Mouse (Mus musculus): ENCODE measurements around the gene Iqcg. TPM values are rescaled to one million over a fixed set of nuclear protein-coding genes. Genes with fewer than 3 reads are reported as not detected.

Iqcg gene
- total and polyA plus RNA-seq, 3 experiments = 0.01 to 2.0 (median 1.8) TPM

GRCm38 (mm10) chr16:33053141-33053540, 2.9 kb downstream of the Iqcg start:
- DNase-seq = no peak

- DNase-seq = no peak
Observed at GRCm38 (mm10) chr16:33049809-33050208, 6.2 kb downstream of the Iqcg start.

DNA sequence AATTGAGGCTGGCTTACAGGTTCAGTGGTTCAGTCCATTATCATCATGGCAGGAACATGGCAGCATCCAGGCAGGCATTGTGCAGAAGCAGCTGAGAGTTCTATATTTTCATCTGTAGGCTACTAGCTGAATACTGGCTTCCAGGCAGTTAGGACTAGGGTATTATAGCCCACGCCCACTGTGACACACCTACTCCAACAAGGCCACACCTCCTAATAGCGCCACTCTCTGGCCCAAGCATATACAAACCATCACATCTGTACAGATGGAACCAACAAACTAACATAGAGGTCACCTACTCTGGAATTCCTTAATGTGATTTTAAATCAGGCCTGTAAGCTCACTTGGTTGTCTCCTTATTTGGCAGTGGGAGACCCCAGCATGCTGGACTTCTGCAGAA, 7.3 kb downstream of the Iqcg start:
- DNase-seq = no peak

DNA sequence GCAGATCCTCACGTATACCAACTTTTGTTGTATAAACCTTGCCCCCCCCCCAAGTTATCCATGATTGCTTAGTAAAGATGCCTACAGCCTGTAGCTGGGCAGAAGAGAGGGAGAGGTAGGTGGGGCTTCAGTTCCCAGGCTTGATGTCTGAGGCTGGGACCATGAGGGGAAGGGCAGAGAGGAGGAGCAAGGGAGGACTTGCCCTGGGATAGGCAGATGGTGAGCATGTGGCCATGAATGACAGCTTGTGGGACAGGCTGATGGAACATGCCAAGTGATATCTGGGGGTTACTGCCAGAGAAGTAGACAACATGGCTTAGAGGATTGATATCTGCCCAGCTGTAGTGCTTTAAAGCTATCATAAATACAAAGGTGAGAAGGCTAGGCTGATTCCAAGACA, 8.0 kb downstream of the Iqcg start:
- DNase-seq = no peak

DNA sequence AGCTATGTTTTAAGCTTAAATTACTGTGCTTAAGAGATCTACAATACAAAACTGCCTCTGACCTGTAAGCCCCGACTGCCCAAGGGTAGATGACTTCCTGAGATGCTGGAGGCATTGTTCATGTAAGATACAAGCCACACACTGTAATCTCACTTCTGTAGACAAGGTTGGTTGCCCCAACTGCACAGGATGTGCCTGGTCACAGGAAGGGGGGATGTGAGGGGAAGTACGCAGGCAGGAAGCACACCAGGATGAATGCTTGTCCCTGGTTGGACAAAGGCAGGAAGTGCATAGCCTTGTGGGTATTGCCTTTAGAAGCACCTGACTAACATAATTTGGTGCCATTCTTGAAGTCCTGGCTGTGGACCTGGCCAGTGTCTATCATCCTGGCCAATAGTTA, 12.8 kb downstream of the Iqcg start:
- no peak for DNase-seq

- no peak for DNase-seq
Observed at GRCm38 (mm10) chr16:33042682-33043081, 13.3 kb downstream of the Iqcg start.

GRCm38 (mm10) chr16:33036006-33036405, 20.0 kb downstream of the Iqcg start:
- no peak for DNase-seq

DNA sequence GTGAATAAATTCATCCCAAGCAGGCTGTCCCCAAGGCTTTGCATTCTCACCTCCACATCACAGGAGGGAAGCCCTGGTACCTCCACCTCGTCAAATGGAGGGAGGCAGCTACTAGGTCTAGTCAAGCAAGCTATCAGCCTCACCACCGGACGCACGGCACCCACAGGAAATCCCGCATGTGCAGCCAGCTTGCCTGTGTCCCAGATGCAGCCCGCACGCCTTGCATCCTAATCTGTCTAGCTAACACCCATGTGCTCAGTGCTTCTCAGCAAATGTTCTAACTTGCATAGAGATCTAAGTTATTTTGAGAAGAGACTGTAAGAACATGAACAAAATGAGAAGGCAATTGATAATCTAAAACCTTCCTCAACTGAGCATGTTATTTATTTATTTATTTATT, 29.7 kb downstream of the Iqcg start:
- no peak for DNase-seq

DNA sequence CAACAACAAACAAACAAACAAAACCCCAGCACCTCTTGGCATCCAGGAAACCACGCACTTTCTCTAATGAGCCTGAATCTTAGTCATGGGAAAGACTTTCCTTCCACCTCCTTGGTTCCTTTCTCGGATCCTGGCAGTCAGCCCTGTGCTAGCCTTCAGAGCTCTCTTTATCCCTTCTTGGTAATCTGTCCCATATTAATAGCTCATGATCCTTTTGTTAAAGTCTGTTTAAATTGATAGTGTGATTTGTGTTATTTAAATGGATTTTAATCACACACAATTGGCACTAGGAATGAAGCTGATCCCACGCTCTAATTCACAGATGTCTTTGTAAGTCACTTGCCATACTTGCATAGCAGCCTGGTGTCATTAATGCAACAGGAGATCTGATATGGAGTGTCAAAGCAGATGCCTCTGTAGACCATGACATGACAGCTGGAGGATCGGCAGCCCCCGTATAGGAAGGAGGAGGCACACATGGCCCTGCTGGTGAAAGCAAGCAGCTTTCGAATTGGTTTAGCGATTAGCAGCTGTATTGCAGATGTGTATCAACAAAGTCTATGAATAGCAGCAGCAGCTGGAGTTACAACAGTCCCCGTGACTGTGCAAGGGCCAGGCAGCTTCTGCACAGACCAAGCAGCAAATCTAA, 31.4 kb downstream of the Iqcg start:
- no peak for DNase-seq

DNA sequence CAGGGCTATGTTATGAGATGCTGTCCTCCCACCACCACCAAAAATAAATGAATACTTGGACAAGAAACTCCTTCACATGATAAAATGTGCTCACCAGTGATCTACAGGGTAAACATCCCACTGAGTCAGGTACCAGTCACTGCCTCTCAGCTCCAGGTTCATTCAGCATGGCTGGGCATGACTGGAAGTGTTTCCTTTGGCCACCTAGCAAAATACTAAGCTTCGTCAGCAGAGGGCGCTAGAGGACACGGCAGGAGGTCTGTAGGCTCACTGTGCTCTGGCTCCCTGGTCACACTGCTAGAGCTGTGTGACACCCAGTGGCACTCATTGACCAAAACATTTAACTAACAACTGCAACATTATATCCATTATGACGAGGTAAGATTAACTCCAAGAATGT, 32.3 kb downstream of the Iqcg start:
- DNase-seq = peak; percentile 87

GRCm38 (mm10) chr16:33021381-33021780, 34.6 kb downstream of the Iqcg start:
- DNase-seq = no peak

GRCm38 (mm10) chr16:33019117-33019770, 36.8 kb downstream of the Iqcg start:
- peak; percentile 66 for DNase-seq

- DNase-seq = no peak
Observed at GRCm38 (mm10) chr16:33017677-33018349, 38.2 kb downstream of the Iqcg start.

DNA sequence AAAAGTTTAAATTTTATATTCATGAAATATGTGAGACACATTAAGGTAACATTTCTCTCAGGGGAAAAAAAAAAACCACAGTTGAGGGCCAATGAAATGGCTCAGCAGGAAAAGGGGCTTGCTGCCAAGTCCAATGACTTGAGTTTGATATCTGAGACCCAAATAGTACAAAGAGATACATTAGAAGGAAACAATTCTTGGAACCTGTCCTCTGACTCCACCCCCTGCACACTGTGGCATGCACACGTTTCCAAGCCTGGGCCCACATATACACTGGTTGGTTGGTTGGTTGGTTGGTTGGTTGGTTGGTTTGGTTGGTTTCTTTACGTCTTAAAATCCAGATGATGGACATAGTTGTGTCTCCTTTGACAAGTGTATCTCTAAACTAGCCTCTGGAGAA, 40.0 kb downstream of the Iqcg start:
- DNase-seq = no peak

DNA sequence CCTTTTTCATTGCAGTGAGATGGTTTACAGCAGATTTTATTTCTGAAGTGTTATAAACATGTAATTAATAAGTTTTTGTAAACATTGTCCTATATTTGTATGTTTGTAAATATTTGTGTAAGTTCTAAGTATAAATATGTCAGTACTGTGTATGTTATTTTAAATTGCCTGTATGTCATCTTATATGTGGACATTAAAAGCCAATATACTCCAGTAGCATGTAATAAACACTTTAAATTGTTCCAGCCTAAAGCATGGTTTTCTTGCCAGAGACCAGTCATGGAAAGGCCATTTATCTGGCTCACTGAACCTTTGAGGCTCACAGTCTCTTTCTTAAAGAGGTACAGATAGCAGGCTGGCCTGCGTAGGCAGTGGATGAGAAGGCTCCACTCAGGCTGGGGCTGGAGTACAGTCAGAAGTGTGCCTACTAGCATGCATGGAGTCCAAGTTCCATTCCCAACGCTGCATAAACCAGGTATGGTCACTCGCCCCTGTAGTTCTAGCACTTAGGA, 40.6 kb downstream of the Iqcg start:
- DNase-seq = no peak

- no peak for DNase-seq
Observed at GRCm38 (mm10) chr16:33014921-33015320, 41.1 kb downstream of the Iqcg start.

DNA sequence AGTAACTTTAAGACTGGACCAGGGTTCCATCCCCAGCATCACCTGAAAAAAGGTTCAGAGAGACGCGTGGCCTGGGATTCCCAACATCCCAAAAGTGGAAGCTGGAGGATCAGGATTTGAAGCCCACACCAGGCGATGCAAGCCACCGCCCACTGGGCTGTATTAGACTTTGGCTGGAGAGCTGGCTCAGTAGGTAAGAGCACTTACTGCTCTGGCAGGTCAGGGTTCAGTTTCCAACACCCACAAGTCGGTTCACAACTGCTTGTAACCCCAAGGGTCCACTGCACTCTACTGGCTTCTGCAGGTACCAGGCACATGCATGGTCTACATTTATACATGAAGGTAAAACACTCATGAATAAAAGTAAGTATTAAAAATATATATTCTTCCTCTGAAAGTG, 42.2 kb downstream of the Iqcg start:
- DNase-seq = no peak

DNA sequence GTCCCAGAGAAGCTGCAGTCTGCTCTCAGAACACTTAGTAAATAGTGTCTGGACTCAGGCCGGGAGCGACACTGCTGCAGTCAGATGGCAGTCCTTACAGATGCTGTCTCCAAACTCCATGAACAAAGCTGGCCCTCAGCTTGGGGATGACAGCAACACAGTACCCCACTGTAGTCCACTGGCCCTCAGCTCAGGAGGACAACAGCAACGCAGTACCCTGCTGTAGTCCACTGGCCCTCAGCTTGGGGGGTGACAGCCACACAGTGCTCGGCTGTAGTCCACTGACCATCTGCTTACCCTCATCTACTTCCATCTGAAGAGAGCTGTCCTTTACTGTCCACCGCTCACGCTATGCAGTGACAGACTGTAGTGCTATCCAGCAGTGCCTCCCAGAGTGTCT, 45.9 kb downstream of the Iqcg start:
- no peak for DNase-seq

GRCm38 (mm10) chr16:33007436-33007835, 48.6 kb downstream of the Iqcg start:
- no peak for DNase-seq

- DNase-seq = no peak
Observed at GRCm38 (mm10) chr16:33006888-33007287, 49.1 kb downstream of the Iqcg start.

DNA sequence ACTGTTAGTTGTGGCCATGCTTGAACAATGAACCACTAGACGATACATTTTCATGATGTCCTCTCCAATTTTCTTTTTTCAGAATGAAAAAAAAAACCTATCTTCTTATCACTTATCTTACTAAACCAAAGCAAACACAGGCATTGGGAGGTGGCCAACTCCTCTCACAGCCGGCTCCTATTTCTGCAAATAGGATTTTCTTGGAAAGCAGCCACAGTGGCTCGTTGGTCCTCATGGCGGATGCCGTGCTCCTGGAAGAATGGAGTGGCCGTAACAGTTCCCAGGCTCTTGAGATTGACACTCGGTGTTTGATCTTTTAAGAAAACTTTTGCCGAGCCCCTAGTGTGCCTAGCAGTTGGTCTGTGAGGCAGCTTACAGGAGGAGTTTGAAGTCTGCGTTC, 50.8 kb downstream of the Iqcg start:
- DNase-seq = no peak

DNA sequence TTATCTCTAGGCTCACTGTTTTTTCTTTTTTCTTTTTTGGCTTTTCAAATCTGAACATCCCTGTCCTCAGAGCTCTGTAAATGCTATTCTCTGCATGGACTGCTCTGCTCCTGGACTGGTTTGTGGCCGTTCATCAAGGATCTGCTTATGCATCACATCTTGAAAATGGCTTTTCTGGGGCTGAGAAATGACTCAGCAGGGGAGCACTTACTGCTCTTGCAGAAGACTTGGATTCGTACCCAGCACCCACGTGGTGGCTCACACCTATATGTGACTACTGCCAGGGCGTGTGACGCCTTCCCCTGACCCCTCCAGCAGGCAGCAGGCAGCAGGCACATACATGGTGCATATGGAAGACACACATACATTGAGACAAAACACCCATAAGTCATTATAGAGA, 63.9 kb downstream of the Iqcg start:
- DNase-seq = peak; percentile 38

DNA sequence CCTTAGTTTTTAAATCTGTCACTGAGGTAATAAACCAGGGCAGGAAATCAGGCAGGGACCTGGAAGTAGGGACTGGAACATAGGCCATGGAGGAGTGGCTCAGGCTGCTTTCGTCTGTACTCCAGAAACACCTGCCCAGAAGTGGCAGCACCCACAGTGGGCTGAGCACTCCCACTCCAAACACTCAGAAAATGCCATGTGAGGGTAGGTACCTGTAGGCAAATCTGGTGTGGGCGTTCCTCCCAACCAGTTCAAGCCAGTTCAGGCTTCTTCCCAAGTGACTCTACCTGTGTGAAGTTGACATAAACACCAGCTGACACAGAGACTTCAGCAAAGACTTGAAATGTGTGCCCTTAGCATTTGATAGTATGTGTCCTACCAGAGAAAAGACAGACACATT, 71.4 kb downstream of the Iqcg start:
- no peak for DNase-seq

Data from adrenal gland, adult 2 months (tissue).